Mouse (Mus musculus) forebrain, postnatal 0 days (tissue): ENCODE measurements at regions not wholly inside any gene's neighbourhood (a gene's known extent, or its start where the extent isn't known, plus 50 kb on each side); places are given as distances from the start of the nearest gene placed in this dataset.

Source experiments
- ATAC-seq: fragments of 200-750 bp; cut with Nextera tagmentation; 2 replicates; pipeline ENCODE4 v1.8.0; 2017; ENCODE audit warnings: mild to moderate bottlenecking, moderate library complexity
- DNase-seq: peaks from one replicate; pipeline ENCODE4 v3.0.0-alpha.2; 2015
- H3K27ac ChIP-seq: fragments of 300-500 bp; sonication (generic); 2 replicates; pipeline ENCODE4 v1.5.1; 2014; ENCODE audit warnings: low read depth, mild to moderate bottlenecking, antibody characterized with exemption, low read length, moderate library complexity, mixed read lengths
- H3K27me3 ChIP-seq: fragments of 300-500 bp; sonication (generic); 2 replicates; pipeline ENCODE4 v1.6.1; 2014; ENCODE audit warnings: mild to moderate bottlenecking, low read length, mixed read lengths; ENCODE audit not compliant: insufficient read depth
- H3K36me3 ChIP-seq: fragments of 300-500 bp; sonication (generic); 2 replicates; pipeline ENCODE4 v1.6.1; 2014; ENCODE audit warnings: mild to moderate bottlenecking, moderate library complexity; ENCODE audit not compliant: insufficient read depth
- H3K4me1 ChIP-seq: fragments of 300-500 bp; sonication (generic); 2 replicates; pipeline ENCODE4 v1.6.1; 2014; ENCODE audit warnings: antibody characterized with exemption; ENCODE audit not compliant: insufficient read depth
- H3K4me2 ChIP-seq: fragments of 300-500 bp; sonication (generic); 2 replicates; pipeline ENCODE4 v1.6.1; 2014; ENCODE audit warnings: low read depth, mild to moderate bottlenecking, moderate library complexity
- H3K4me3 ChIP-seq: fragments of 300-500 bp; sonication (generic); 2 replicates; pipeline ENCODE4 v1.5.1; 2014; ENCODE audit warnings: low read depth, low read length, mixed read lengths
- H3K9ac ChIP-seq: fragments of 300-500 bp; sonication (generic); 2 replicates; pipeline ENCODE4 v1.6.1; 2014; ENCODE audit warnings: mild to moderate bottlenecking
- H3K9me3 ChIP-seq: fragments of 300-500 bp; sonication (generic); 2 replicates; pipeline ENCODE4 v1.6.1; 2016; ENCODE audit warnings: low read length
- CTCF ChIP-seq: sonication (generic); IDR thresholded peaks from 2 replicates; pipeline ENCODE4 v1.5.1; 2016; ENCODE audit warnings: antibody characterized with exemption, control low read depth, low read depth
- WGBS: fragments of 180-500 bp; shearing (Covaris S2); extraction: QIAGEN DNeasy Blood & Tissue Kit; methylation state at CpG from one replicate; pipeline ENCODE4 v1.1.7; 2014; 5-methylcytosine and 5-hydroxymethylcytosine counted together

- Histone ChIP-seq H3K9me3 (no peaks in the 10 kb centered on the region), H3K4me2 (0 out of 2 replicates have a peak overlapping the region, but pooled peaks have one; percentile 4), H3K4me1 (no peaks in the 10 kb centered on the region), H3K27me3 (no peaks in the 10 kb centered on the region), H3K27ac (no peak overlapping the region), H3K36me3 (no peaks in the 10 kb centered on the region), H3K9ac (no peak overlapping the region), H3K4me3 (no peak overlapping the region)
- ATAC-seq (peak; percentile 53; the same call in 1 of the 2 replicates), DNase-seq (no peak)
- 21% methylated on average over 8 of the region's 8 CpGs for WGBS
- no peak for TF ChIP-seq CTCF
Observed at GRCm38 (mm10) chr11:38121051-38121616, 885.4 kb upstream of the Tenm2 start.

- Histone ChIP-seq H3K27me3 (no peaks in the 10 kb centered on the region), H3K9me3 (no peaks in the 10 kb centered on the region), H3K27ac (no peak overlapping the region), H3K4me2 (no peak overlapping the region), H3K36me3 (no peaks in the 10 kb centered on the region), H3K4me3 (no peak overlapping the region), H3K9ac (no peak overlapping the region), H3K4me1 (no peaks in the 10 kb centered on the region)
- DNase-seq, result no peak
- WGBS, result 66% methylated on average over 5 of the region's 5 CpGs
- ATAC-seq, result no peak
- TF ChIP-seq CTCF, result no peak
Observed at GRCm38 (mm10) chr11:38117741-38118140, 882.0 kb upstream of the Tenm2 start.

GRCm38 (mm10) chr11:38092202-38092601 lies 856.4 kb upstream of the Tenm2 start:
- DNase-seq (no peak), ATAC-seq (no peak)
- no peaks in the 10 kb centered on the region for H3K36me3 ChIP-seq
- no peaks in the 10 kb centered on the region for H3K4me1 ChIP-seq
- no peaks in the 10 kb centered on the region for H3K9me3 ChIP-seq
- no peak for TF ChIP-seq CTCF
- no peak overlapping the region for H3K4me2 ChIP-seq
- no peak overlapping the region for H3K27ac ChIP-seq
- 60% methylated on average over 2 of the region's 2 CpGs for WGBS
- H3K27me3 ChIP-seq, result no peaks in the 10 kb centered on the region
- H3K9ac ChIP-seq, result no peak overlapping the region
- no peak overlapping the region for H3K4me3 ChIP-seq

GRCm38 (mm10) chr11:38075171-38075732 lies 839.5 kb upstream of the Tenm2 start:
- Histone ChIP-seq H3K27me3 (no peaks in the 10 kb centered on the region), H3K4me3 (no peak overlapping the region), H3K4me1 (no peaks in the 10 kb centered on the region), H3K9ac (no peak overlapping the region), H3K36me3 (no peaks in the 10 kb centered on the region), H3K9me3 (no peaks in the 10 kb centered on the region), H3K4me2 (peak overlapping the region; percentile 33), H3K27ac (no peak overlapping the region)
- WGBS, result 36% methylated on average over 11 of the region's 11 CpGs
- TF ChIP-seq CTCF, result no peak
- peak; percentile 40 for DNase-seq
- ATAC-seq, result peak; percentile 50; the same call in 1 of the 2 replicates

GRCm38 (mm10) chr11:38069635-38070034 lies 833.9 kb upstream of the Tenm2 start:
- ATAC-seq, result peak; percentile 66
- no peak overlapping the region for H3K9ac ChIP-seq
- H3K27ac ChIP-seq, result no peak overlapping the region
- peak; percentile 34 for DNase-seq
- no peak overlapping the region for H3K4me2 ChIP-seq
- no peaks in the 10 kb centered on the region for H3K36me3 ChIP-seq
- H3K9me3 ChIP-seq, result no peaks in the 10 kb centered on the region
- no peak for TF ChIP-seq CTCF
- H3K4me3 ChIP-seq, result no peak overlapping the region
- WGBS, result 45% methylated on average over 4 of the region's 4 CpGs
- H3K27me3 ChIP-seq, result no peaks in the 10 kb centered on the region
- no peaks in the 10 kb centered on the region for H3K4me1 ChIP-seq

- Histone ChIP-seq H3K4me2 (no peak overlapping the region), H3K4me1 (no peaks in the 10 kb centered on the region), H3K9ac (no peak overlapping the region), H3K27ac (no peak overlapping the region), H3K9me3 (no peaks in the 10 kb centered on the region), H3K4me3 (no peak overlapping the region), H3K36me3 (no peaks in the 10 kb centered on the region), H3K27me3 (no peaks in the 10 kb centered on the region)
- TF ChIP-seq CTCF, result no peak
- WGBS, result 12% methylated on average over 1 of the region's 1 CpGs
- DNase-seq (no peak), ATAC-seq (no peak)
Observed at GRCm38 (mm10) chr11:38067682-38068081, 831.9 kb upstream of the Tenm2 start.

GRCm38 (mm10) chr11:38066091-38066490 lies 830.3 kb upstream of the Tenm2 start:
- DNase-seq (no peak), ATAC-seq (no peak)
- H3K27ac ChIP-seq, result no peak overlapping the region
- no peak for TF ChIP-seq CTCF
- no peaks in the 10 kb centered on the region for H3K9me3 ChIP-seq
- WGBS, result 72% methylated on average over 5 of the region's 5 CpGs
- H3K4me3 ChIP-seq, result no peak overlapping the region
- H3K4me2 ChIP-seq, result no peak overlapping the region
- no peaks in the 10 kb centered on the region for H3K27me3 ChIP-seq
- no peaks in the 10 kb centered on the region for H3K36me3 ChIP-seq
- no peaks in the 10 kb centered on the region for H3K4me1 ChIP-seq
- no peak overlapping the region for H3K9ac ChIP-seq
